Mouse (Mus musculus): ENCODE measurements around the gene Cdk15. TPM values are rescaled to one million over a fixed set of nuclear protein-coding genes. Genes with fewer than 3 reads are reported as not detected.

Gene Cdk15
- total and polyA plus RNA-seq, 2 experiments from 2014 or later = 1.1 to 2.1 TPM

DNA sequence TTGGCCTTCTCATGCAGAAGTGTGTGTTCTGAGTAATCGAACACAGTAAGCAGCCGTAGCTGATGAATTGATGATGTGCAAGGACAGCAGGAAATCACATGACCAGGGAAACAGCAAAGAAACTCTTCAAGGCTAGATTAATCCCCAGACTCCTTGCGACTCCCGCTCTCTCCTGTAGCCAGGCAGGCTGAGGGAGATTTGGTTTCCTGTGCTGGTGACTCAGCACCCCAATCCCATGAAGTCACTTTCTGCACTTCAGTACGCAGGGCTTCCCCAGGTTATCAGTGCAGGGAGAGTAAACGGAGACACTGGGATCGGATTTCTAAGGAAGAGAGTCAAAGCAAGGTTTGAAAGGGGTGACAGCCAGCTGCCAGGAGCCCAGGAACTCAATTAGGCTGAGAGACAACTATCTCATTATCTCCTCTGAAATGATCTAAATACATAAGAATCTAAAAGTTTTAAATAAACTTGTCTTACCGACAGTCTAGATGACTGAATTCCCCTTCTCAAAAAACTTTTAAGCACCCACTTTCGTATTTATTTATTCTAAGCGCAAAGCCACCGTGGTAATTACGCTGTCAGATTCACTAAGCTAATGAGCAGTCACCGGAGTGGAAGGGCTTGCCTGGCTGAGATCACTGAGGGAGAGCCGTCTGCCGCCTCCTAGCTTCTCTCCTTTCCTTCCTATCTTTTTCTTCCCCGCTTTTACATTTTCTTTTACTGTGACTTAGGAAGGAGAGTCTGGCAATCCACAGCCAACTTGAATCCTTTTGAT lies 84.3 kb downstream of the Cdk15 start:
- H3K4me2 ChIP-seq (ENCODE audit: low read depth, low read length, poor library complexity, severe bottlenecking) = peak overlapping the region; percentile 12; the same call in 1 of the 2 replicates
- no peak overlapping the region for H3K4me3 ChIP-seq (ENCODE audit: low read depth, low read length)
- TF ChIP-seq CTCF (IDR thresholded peaks at IDR 0.05) = peak; percentile 40
- WGBS = 5% methylated on average over 16 of the region's 16 CpGs
- DNase-seq (ENCODE audit: low spot score) (peak; percentile 72), ATAC-seq (ENCODE audit: low FRiP score) (peak; percentile 77)
- H3K27me3 ChIP-seq (ENCODE audit: insufficient read depth, low read length) = no peaks in the 10 kb centered on the region
- peaks cover 8% of the 10 kb centered on the region; the same call in 1 of the 2 replicates for H3K4me1 ChIP-seq (ENCODE audit: insufficient read depth, low read length)
- no peak overlapping the region for H3K9ac ChIP-seq (replicated peaks; ENCODE audit: low read length, poor library complexity, severe bottlenecking)
- H3K27ac ChIP-seq (ENCODE audit: low read depth, low read length) = no peak overlapping the region
- no peaks in the 10 kb centered on the region for H3K36me3 ChIP-seq (ENCODE audit: insufficient read depth, low read length)
- H3K9me3 ChIP-seq (ENCODE audit: low read length) = no peaks in the 10 kb centered on the region

DNA sequence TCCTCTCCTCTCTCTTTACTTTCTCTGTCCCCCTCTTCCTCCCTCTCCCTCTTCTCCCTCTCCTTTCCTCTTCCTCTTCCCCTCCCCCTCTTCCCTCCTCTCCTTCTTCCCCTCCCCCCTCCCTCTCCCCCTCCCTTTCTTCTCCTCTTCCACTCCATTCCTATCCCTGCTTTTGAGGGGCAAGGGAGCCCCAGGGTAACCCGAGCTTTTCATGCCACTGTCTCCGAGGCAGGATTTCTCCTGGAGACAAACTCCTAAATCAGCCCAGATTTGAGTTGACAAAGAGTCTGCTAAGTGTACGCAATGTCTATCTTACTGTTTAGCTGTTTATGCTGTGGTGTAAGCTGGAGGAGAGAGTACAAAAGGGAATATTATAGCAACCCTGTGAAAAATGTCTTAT lies 85.0 kb downstream of the Cdk15 start:
- peaks cover 8% of the 10 kb centered on the region; the same call in 1 of the 2 replicates for H3K4me1 ChIP-seq (ENCODE audit: insufficient read depth, low read length)
- no peak for TF ChIP-seq CTCF (IDR thresholded peaks at IDR 0.05)
- no peak for DNase-seq (ENCODE audit: low spot score)
- H3K9ac ChIP-seq (replicated peaks; ENCODE audit: low read length, poor library complexity, severe bottlenecking) = no peak overlapping the region
- H3K4me2 ChIP-seq (ENCODE audit: low read depth, low read length, poor library complexity, severe bottlenecking) = no peak overlapping the region
- H3K27ac ChIP-seq (ENCODE audit: low read depth, low read length) = no peak overlapping the region
- ATAC-seq (ENCODE audit: low FRiP score) = no peak; the same call in 1 of the 2 replicates
- no peaks in the 10 kb centered on the region for H3K27me3 ChIP-seq (ENCODE audit: insufficient read depth, low read length)
- WGBS = 25% methylated on average over 3 of the region's 3 CpGs
- H3K4me3 ChIP-seq (ENCODE audit: low read depth, low read length) = no peak overlapping the region
- H3K36me3 ChIP-seq (ENCODE audit: insufficient read depth, low read length) = no peaks in the 10 kb centered on the region
- no peaks in the 10 kb centered on the region for H3K9me3 ChIP-seq (ENCODE audit: low read length)

DNA sequence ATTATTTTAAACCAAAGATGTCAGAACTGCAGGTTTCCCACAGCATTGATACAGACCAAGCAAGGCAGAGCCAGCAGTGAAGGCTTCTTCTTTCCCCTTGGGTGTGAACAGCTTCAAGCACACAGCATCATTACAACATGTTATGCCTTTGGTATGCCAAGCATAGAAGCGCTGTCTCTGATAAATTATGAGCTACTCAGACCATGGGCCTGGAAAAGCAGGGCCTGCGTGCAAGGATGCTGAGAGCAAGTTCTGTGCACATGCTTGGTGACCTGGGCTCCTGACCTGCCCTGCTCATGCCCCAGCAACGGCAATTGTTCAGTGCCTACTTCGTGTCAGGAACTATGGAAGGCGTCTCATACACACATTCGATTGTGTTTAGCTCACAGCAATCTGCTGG lies 85.4 kb downstream of the Cdk15 start:
- Histone ChIP-seq H3K27ac (ENCODE audit: low read depth, low read length) (no peak overlapping the region), H3K36me3 (ENCODE audit: insufficient read depth, low read length) (no peaks in the 10 kb centered on the region), H3K4me3 (ENCODE audit: low read depth, low read length) (no peak overlapping the region), H3K9me3 (ENCODE audit: low read length) (no peaks in the 10 kb centered on the region), H3K27me3 (ENCODE audit: insufficient read depth, low read length) (no peaks in the 10 kb centered on the region), H3K4me2 (ENCODE audit: low read depth, low read length, poor library complexity, severe bottlenecking) (no peak overlapping the region), H3K4me1 (ENCODE audit: insufficient read depth, low read length) (peaks cover 8% of the 10 kb centered on the region; the same call in 1 of the 2 replicates), H3K9ac (replicated peaks; ENCODE audit: low read length, poor library complexity, severe bottlenecking) (no peak overlapping the region)
- TF ChIP-seq CTCF (IDR thresholded peaks at IDR 0.05) = no peak
- DNase-seq (ENCODE audit: low spot score) = no peak
- ATAC-seq (ENCODE audit: low FRiP score) = no peak
- 65% methylated on average over 6 of the region's 6 CpGs for WGBS

DNA sequence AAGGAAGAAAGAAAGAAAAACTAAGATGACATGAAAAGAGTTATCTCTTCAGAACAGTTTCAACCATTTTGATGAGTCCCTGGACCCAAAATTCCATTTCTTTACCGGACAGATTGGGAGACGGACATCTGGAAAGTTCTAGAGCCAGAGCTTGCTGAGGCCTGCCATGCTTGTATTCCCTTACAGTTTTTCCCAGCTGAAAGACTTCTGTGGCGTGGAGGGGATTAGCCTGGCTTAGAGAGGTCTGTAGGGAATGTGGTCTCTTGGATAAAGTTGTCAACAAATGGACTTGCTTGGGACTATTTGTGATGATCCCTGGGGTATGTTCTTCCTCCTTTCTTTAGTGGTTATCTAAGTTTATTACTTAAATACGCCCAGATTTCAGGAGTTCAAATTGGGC lies 96.0 kb downstream of the Cdk15 start:
- no peaks in the 10 kb centered on the region for H3K9me3 ChIP-seq (ENCODE audit: low read length)

DNA sequence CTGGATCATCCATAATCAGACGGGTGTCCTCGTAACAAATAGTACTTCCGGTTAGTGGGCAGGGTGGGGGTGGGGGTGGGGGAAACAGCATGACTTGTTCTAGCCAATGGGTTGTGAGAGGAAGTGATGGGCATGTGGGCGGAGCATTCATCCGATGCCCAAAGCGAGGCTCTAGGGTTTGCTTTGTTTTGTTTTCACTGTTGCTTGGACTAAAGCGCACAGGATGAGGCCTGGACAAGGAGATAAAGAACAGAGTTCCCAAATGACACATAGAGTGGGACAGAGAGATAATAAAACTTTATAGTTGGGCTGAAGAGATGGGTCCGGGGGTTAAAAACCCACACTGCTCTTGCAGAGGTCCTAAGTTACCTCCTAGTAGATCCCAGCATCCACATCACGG lies 98.7 kb downstream of the Cdk15 start:
- Histone ChIP-seq H3K9me3 (ENCODE audit: low read length) (no peaks in the 10 kb centered on the region), H3K27ac (ENCODE audit: low read depth, low read length) (no peak overlapping the region), H3K4me2 (ENCODE audit: low read depth, low read length, poor library complexity, severe bottlenecking) (no peak overlapping the region), H3K36me3 (ENCODE audit: insufficient read depth, low read length) (no peaks in the 10 kb centered on the region), H3K4me3 (ENCODE audit: low read depth, low read length) (no peak overlapping the region), H3K9ac (replicated peaks; ENCODE audit: low read length, poor library complexity, severe bottlenecking) (no peak overlapping the region), H3K27me3 (ENCODE audit: insufficient read depth, low read length) (no peaks in the 10 kb centered on the region), H3K4me1 (ENCODE audit: insufficient read depth, low read length) (no peaks in the 10 kb centered on the region)
- TF ChIP-seq CTCF (IDR thresholded peaks at IDR 0.05) = no peak
- DNase-seq (ENCODE audit: low spot score) (no peak), ATAC-seq (ENCODE audit: low FRiP score) (no peak)
- 91% methylated on average over 9 of the region's 9 CpGs for WGBS

More for the DNA sequence above, 96.0 kb downstream of the Cdk15 start:
- Histone ChIP-seq H3K27ac (ENCODE audit: low read depth, low read length) (no peak overlapping the region), H3K4me3 (ENCODE audit: low read depth, low read length) (no peak overlapping the region), H3K9ac (replicated peaks; ENCODE audit: low read length, poor library complexity, severe bottlenecking) (no peak overlapping the region), H3K4me2 (ENCODE audit: low read depth, low read length, poor library complexity, severe bottlenecking) (no peak overlapping the region), H3K27me3 (ENCODE audit: insufficient read depth, low read length) (no peaks in the 10 kb centered on the region), H3K36me3 (ENCODE audit: insufficient read depth, low read length) (no peaks in the 10 kb centered on the region), H3K4me1 (ENCODE audit: insufficient read depth, low read length) (no peaks in the 10 kb centered on the region)
- no peak for TF ChIP-seq CTCF (IDR thresholded peaks at IDR 0.05)
- WGBS = 76% methylated on average over 4 of the region's 4 CpGs
- DNase-seq (ENCODE audit: low spot score) = no peak
- no peak for ATAC-seq (ENCODE audit: low FRiP score)

DNA sequence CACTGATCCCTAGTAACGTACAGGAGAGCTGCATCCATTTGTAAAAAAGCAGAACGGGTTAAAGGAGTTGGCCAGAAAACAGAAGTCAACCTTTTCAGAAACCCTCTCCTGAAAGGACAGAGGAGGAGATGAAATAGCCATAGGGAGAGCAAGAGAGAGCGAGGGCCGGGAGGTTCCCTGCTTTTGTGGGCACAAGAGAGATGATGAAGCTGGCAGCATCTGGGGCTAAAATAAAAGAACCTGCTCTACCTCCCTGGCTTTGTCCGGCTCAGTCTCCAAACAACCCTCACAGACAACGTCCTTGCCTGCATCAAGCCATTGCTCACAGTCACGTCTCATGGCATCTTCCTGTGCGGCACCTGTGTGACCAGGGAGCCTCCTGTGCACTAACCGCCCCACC lies 102.4 kb downstream of the Cdk15 start:
- H3K4me2 ChIP-seq (ENCODE audit: low read depth, low read length, poor library complexity, severe bottlenecking) = no peak overlapping the region
- H3K4me1 ChIP-seq (ENCODE audit: insufficient read depth, low read length) = no peaks in the 10 kb centered on the region
- WGBS = 91% methylated on average over 9 of the region's 9 CpGs
- DNase-seq (ENCODE audit: low spot score) (no peak), ATAC-seq (ENCODE audit: low FRiP score) (no peak)
- no peak overlapping the region for H3K4me3 ChIP-seq (ENCODE audit: low read depth, low read length)
- no peak overlapping the region for H3K9ac ChIP-seq (replicated peaks; ENCODE audit: low read length, poor library complexity, severe bottlenecking)
- H3K27me3 ChIP-seq (ENCODE audit: insufficient read depth, low read length) = no peaks in the 10 kb centered on the region
- no peaks in the 10 kb centered on the region for H3K36me3 ChIP-seq (ENCODE audit: insufficient read depth, low read length)
- TF ChIP-seq CTCF (IDR thresholded peaks at IDR 0.05) = no peak
- H3K9me3 ChIP-seq (ENCODE audit: low read length) = no peaks in the 10 kb centered on the region
- no peak overlapping the region for H3K27ac ChIP-seq (ENCODE audit: low read depth, low read length)
